Mouse (Mus musculus) kidney, embryonic 16.5 days (tissue): ENCODE measurements around the gene Ccdc71. TPM values are rescaled to one million over a fixed set of nuclear protein-coding genes. Genes with fewer than 3 reads are reported as not detected.

Experiments
- ATAC-seq: fragments of 200-750 bp; cut with Nextera tagmentation; 2 replicates; pipeline ENCODE4 v1.8.0; 2017; ENCODE audit warnings: moderate TSS enrichment; ENCODE audit not compliant: low FRiP score, low TSS enrichment
- H3K27ac ChIP-seq: fragments of 300-500 bp; sonication (generic); 2 replicates; pipeline ENCODE4 v1.5.1; 2014; ENCODE audit warnings: low read length
- H3K27me3 ChIP-seq: fragments of 300-500 bp; sonication (generic); 2 replicates; pipeline ENCODE4 v1.6.1; 2014; ENCODE audit warnings: low read length, control low read depth, mixed read lengths; ENCODE audit not compliant: insufficient read depth
- H3K36me3 ChIP-seq: fragments of 300-500 bp; sonication (generic); 2 replicates; pipeline ENCODE4 v1.6.1; 2014; ENCODE audit warnings: low read length, control low read depth, mixed read lengths; ENCODE audit not compliant: insufficient read depth
- H3K4me1 ChIP-seq: fragments of 300-500 bp; sonication (generic); 2 replicates; pipeline ENCODE4 v1.6.1; 2014; ENCODE audit warnings: low read length, control low read depth, mixed read lengths; ENCODE audit not compliant: insufficient read depth
- H3K4me2 ChIP-seq: fragments of 300-500 bp; sonication (generic); replicated peaks from 2 replicates; pipeline ENCODE4 v1.6.1; 2014; ENCODE audit warnings: low read depth, low read length
- H3K4me3 ChIP-seq: fragments of 300-500 bp; sonication (generic); 2 replicates; pipeline ENCODE4 v1.5.1; 2014; ENCODE audit warnings: mild to moderate bottlenecking, low read length
- H3K9ac ChIP-seq: fragments of 300-500 bp; sonication (generic); replicated peaks from 2 replicates; pipeline ENCODE4 v1.6.1; 2014; ENCODE audit warnings: low read length
- H3K9me3 ChIP-seq: fragments of 300-500 bp; sonication (generic); 2 replicates; pipeline ENCODE4 v1.6.1; 2016; ENCODE audit warnings: low read length, control low read depth
- WGBS: fragments of 180-500 bp; shearing (Covaris S2); extraction: QIAGEN DNeasy Blood & Tissue Kit; methylation state at CpG from one replicate; pipeline ENCODE4 v1.1.7; 2014; 5-methylcytosine and 5-hydroxymethylcytosine counted together
- polyA plus RNA-seq: library from polyadenylated mRNA; unstranded; fragments of >200 nt; fragmentation: Nextera tagmentation; extraction: Ambion mirVana; gene quantifications from 2 replicates; pipeline ENCODE4 v1.2.1, GENCODE M21; 2015

Gene Ccdc71
- 77.0 and 82.4 TPM in 2 replicates for polyA plus RNA-seq

DNA sequence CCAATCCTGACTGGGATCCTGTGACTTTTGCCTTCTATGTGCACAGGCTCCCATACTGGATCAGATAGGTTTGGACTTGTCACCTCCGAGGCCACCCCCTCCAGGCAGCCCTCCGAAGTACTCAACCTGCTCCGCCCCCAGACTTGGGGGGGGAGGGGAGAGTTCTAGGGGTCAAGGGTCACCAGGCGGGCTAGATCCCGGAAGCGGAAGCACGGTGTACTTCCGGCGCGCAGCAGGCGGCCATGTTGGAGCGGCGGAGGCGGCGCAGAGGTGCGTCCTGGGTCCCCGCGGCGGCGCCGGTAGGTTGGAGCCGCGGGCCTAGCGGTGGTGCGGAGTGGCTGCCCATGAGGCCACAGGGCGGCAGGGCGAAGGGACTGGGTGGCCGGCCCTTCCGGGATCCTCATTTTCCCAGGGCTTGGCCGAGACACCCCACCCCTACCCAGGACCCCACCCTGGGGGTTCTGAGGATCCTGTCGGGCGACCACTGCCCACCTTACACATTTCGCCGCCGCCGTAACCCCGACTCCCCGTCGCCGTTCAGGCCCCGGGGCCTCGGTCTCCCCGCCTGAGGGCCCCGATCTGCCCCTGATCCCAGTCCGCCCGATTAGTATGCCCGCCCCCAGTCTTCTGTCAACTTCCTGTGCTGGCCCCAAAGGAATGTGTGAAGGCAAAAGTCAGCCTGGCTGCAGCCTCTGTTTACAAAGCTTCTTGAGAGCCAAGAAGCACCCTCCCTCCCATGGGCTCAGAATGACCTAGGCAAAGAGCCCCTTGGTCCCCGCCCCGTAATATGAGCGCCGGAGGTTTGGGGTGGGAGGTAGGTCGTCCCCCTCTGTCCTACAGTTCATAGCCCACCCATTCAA lies at the start of gene Ccdc71:
Gene Ccdc71 (plus strand): TSS at position 209 of the 860 bp plus-strand sequence.
- Histone ChIP-seq H3K4me1 (peaks cover 17% of the 10 kb centered on the region), H3K27ac (peak within 1 kb of the TSS; percentile 96), H3K4me3 (peak within 1 kb of the TSS; percentile 84), H3K9ac (peak within 1 kb of the TSS; percentile 91), H3K27me3 (no peaks in the 10 kb centered on the region), H3K4me2 (peak within 1 kb of the TSS; percentile 85), H3K9me3 (no peaks in the 10 kb centered on the region), H3K36me3 (peaks cover 25% of the 10 kb centered on the region)
- ATAC-seq = peak; percentile 78
- under 1% methylated on average over 46 of the region's 52 CpGs for WGBS

DNA sequence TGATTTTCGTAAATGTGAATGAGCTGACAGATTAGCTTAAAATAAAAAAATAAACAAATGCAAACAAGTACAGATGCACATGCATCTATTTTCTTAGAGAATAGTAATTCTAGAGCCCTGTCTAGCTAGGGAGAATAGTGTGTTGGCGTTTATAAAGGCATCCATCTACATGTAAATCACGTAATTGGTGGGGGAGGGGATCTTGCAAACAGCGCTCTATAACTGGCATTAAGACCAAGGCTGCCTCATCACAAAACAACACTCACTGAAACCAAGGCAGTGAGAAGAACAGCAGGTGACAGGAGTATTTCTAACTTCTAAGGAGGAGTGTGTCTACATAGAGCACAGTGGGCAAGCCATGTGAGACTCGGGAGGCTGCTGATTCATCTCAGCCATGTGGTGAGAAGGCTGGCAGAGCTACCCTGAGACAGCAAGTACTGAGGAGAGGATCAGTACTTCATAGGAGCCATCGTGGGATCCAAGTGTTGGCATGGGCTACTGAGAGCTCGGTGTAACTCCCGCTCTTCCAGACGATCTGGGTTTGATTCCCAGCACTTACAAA lies 48.9 kb upstream of the Ccdc71 start:
- Histone ChIP-seq H3K9ac (no peak overlapping the region), H3K4me2 (no peak overlapping the region), H3K4me3 (no peak overlapping the region), H3K36me3 (no peaks in the 10 kb centered on the region), H3K4me1 (no peaks in the 10 kb centered on the region), H3K27ac (no peak overlapping the region), H3K9me3 (no peaks in the 10 kb centered on the region), H3K27me3 (no peaks in the 10 kb centered on the region)
- no peak for ATAC-seq
- WGBS = 78% methylated on average over 9 of the region's 9 CpGs

DNA sequence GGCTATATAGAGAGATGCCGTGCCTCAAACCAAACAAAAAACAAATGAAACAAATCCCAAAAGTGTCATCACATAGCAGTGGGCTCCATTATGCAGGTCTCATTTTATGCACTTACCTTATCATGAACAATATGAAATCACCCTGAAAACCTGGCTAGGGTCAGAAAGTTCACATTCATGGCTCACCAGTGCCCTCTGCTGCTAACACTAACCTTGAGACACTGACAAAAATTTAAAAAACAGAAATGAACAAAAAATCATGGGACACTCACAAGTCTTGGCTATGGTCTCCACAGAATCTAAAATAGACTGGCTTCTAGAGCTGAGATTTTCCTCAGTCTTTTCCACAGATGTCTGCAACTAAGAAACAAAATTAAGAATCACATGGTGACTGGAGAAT lies 48.1 kb upstream of the Ccdc71 start:
- Histone ChIP-seq H3K27ac (no peak overlapping the region), H3K36me3 (no peaks in the 10 kb centered on the region), H3K27me3 (no peaks in the 10 kb centered on the region), H3K9me3 (no peaks in the 10 kb centered on the region), H3K4me3 (no peak overlapping the region), H3K9ac (no peak overlapping the region), H3K4me2 (no peak overlapping the region), H3K4me1 (no peaks in the 10 kb centered on the region)
- no peak for ATAC-seq
- WGBS = 83% methylated on average over 1 of the region's 1 CpGs

DNA sequence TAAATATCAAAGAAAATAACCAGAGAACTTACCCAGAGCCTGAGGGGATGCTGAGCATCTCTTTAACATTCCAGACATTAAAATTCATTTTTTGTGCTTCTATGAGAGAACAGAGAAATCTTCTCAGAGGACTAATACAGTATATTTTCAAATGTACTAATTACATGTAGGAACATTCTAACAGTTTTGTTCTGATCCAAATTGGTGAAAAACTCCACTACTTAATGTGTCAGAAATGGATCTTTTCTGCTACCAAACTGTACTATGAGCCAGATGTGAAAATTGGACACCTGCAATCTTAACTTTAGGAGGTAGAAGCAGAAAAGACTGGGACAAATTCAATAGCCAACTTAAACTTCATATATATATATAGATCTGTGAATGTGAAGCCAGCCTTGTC lies 31.9 kb upstream of the Ccdc71 start, which contains the start of gene Ccdc36:
Gene Ccdc36 (minus strand): TSS at position 101 of the 400 bp plus-strand sequence.
- no peaks in the 10 kb centered on the region for H3K36me3 ChIP-seq
- H3K4me3 ChIP-seq = no peak within 1 kb of the TSS
- H3K4me2 ChIP-seq = no peak within 1 kb of the TSS
- no peak within 1 kb of the TSS for H3K9ac ChIP-seq
- H3K27ac ChIP-seq = no peak within 1 kb of the TSS
- no peaks in the 10 kb centered on the region for H3K4me1 ChIP-seq
- H3K27me3 ChIP-seq = no peaks in the 10 kb centered on the region
- no peak for ATAC-seq
- H3K9me3 ChIP-seq = no peaks in the 10 kb centered on the region

DNA sequence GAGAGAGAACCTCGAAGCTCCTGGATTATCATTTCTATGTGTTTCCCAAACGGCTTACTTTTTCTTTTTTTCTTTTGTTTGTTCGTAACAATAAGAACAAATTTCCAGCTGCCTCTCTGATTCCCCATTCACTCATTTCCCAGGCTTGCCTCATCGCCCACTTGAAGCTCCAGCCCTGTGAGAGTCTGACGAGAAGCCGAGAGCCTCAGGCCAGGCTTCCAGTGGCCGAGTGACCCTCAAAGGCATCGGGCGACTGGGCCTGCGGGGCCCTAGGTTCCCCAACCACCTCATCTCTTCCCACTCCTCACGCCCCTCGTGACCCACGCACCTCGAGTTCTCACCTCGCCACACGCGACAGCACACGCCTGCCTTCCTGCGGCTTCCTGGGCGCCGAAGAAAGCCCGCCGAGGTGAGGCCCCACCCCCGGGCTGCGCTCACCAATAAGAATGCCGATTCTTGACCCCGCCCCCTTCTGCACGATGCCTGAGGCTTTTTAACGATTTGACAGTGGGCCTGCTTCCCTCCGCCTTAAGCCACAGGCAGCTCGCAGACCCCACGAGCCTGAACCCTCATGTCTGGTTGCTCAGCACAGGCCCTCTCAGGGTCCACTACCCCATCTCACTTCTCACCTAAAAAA lies 28.8 kb upstream of the Ccdc71 start:
- H3K4me3 ChIP-seq = peak overlapping the region; percentile 40
- peak overlapping the region; percentile 57 for H3K4me2 ChIP-seq
- no peaks in the 10 kb centered on the region for H3K9me3 ChIP-seq
- no peaks in the 10 kb centered on the region for H3K36me3 ChIP-seq
- no peak overlapping the region for H3K9ac ChIP-seq
- no peaks in the 10 kb centered on the region for H3K27me3 ChIP-seq
- no peak overlapping the region for H3K27ac ChIP-seq
- WGBS = 41% methylated on average over 32 of the region's 32 CpGs
- no peaks in the 10 kb centered on the region for H3K4me1 ChIP-seq
- ATAC-seq = peak; percentile 76

DNA sequence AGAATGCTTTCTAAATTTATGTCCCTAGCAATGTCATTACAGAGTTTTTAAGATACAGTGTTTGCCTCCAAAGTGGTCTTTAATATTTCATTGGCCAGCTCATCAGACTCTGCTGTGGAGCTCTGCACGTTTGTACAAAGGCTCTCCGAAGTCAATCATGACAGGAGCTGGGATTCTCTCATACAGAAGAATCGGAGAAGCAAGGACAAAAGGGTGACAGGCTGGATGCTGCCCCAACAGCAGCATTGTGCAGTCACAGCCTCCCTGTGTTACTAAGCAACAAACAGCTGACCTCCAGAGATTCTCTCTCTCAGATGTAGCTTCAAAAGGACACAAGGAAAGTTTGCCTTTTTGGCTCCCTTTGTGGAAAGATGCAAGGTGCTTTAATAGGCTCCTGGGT lies 24.1 kb upstream of the Ccdc71 start, which contains the start of gene BC048562:
Gene BC048562 (plus strand): TSS at position 301 of the 400 bp plus-strand sequence.
- 78% methylated on average over 3 of the region's 3 CpGs for WGBS
- no peak within 1 kb of the TSS for H3K27ac ChIP-seq
- H3K4me1 ChIP-seq = no peaks in the 10 kb centered on the region
- no peak within 1 kb of the TSS for H3K9ac ChIP-seq
- no peak within 1 kb of the TSS for H3K4me2 ChIP-seq
- no peak for ATAC-seq
- H3K9me3 ChIP-seq = no peaks in the 10 kb centered on the region
- no peaks in the 10 kb centered on the region for H3K27me3 ChIP-seq
- H3K36me3 ChIP-seq = no peaks in the 10 kb centered on the region
- H3K4me3 ChIP-seq = no peak within 1 kb of the TSS

DNA sequence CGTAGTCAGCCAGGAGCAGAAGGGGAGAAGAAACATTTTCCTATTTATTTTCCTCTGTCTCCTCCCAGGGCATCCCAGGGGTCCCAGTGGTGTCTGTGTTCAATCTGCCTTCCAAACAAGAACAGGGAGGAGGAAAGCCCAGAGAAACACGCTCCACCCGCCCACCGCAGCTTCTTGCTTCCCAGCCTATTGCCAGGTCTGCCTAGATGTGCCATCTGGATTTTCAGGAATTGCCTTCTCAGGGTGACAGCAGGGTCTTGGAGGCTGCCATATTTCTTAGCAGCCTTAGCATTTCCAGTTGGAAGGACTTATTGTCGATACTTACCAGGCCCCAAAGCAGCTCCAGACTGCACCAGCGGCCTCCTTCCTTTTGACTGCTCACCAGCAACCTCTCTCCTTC lies 21.2 kb upstream of the Ccdc71 start:
- Histone ChIP-seq H3K27ac (no peak overlapping the region), H3K4me2 (no peak overlapping the region), H3K36me3 (no peaks in the 10 kb centered on the region), H3K9me3 (no peaks in the 10 kb centered on the region), H3K27me3 (no peaks in the 10 kb centered on the region), H3K4me1 (no peaks in the 10 kb centered on the region), H3K9ac (no peak overlapping the region), H3K4me3 (no peak overlapping the region)
- WGBS = 80% methylated on average over 6 of the region's 6 CpGs
- no peak for ATAC-seq

DNA sequence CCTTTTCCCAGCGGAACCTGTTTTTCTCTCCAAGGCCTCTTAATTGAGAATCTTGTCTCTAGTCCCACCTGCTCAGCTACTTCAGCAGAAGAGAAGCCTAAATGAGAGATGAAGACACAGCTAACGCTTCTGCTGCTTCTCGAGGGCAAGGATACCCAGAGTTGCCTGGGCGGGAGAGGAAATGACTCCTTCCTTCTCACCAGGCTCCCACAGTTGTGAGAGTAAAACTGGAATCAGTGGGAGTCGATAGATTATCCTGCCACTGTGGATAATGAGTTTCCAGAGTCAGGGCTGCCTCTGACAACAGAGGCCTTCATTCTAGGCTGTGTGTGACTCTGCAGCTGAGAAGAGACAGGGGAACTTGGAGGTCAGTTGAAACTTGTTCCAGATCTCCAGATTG lies 19.8 kb upstream of the Ccdc71 start:
- Histone ChIP-seq H3K36me3 (no peaks in the 10 kb centered on the region), H3K27me3 (no peaks in the 10 kb centered on the region), H3K9ac (no peak overlapping the region), H3K4me1 (no peaks in the 10 kb centered on the region), H3K4me3 (no peak overlapping the region), H3K9me3 (no peaks in the 10 kb centered on the region), H3K4me2 (no peak overlapping the region), H3K27ac (no peak overlapping the region)
- no peak for ATAC-seq
- 57% methylated on average over 5 of the region's 5 CpGs for WGBS

DNA sequence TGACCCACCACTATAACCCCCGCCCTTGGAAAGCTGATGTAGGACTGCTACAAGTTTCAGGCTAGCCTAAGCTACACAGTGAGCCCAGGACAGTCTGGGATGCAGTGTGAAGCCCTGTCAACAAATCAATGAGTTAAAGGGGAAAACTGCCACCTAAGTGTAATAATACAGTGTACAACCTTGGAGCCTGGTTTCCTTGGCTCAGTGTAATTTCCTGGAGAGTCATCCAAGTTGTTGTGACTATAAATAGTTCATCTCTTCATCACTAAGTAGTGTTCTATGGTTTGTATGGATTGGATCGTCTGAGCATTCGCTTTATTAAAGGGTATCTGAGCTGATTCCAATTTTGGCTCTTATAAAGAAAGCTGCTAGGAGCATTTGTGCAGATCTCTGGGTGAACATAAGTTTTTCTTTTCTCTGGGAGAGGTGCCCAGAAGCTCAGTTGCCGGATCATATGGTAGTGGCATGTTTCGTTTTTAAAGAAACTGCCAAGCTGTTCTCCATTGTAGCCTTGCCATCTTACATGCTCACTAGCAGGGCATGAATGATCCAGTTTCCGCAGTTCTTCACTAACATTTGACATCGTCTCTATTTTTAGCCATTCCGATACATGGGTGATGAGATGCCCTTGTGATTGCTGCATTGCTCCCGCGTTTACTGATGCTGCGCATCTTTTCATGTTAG lies 18.9 kb upstream of the Ccdc71 start:
- no peaks in the 10 kb centered on the region for H3K27me3 ChIP-seq
- H3K27ac ChIP-seq = no peak overlapping the region
- ATAC-seq = no peak
- no peak overlapping the region for H3K9ac ChIP-seq
- no peaks in the 10 kb centered on the region for H3K4me1 ChIP-seq
- no peak overlapping the region for H3K4me2 ChIP-seq
- WGBS = 87% methylated on average over 11 of the region's 11 CpGs
- no peaks in the 10 kb centered on the region for H3K36me3 ChIP-seq
- H3K9me3 ChIP-seq = no peaks in the 10 kb centered on the region
- H3K4me3 ChIP-seq = no peak overlapping the region
